Mouse (Mus musculus): ENCODE measurements around the gene Kcnj10.

- TF ChIP-seq CTCF (IDR thresholded peaks at IDR 0.05; ENCODE audit: extremely low read depth, insufficient read depth, insufficient read length, insufficient replicate concordance) (no peak), POLR2A (IDR thresholded peaks at IDR 0.05; ENCODE audit: low read depth, low read length) (no peak)
Measured at GRCm38 (mm10) chr1:172300247-172300646, 40.8 kb upstream of the Kcnj10 start.

Data from spleen, adult 2 months (tissue).